9 mouse cellular contexts compared by ENCODE assay signal in genomic region chr14:121919752-121920151, GRCm38 (mm10). TPM values are rescaled to one million over a fixed set of nuclear protein-coding genes. Genes with fewer than 3 reads are reported as not detected.
DNase-seq lines count a peak whose midpoint lies in the region; ATAC-seq and TF ChIP-seq lines count a peak whose summit lies in the region.
"Had no signal": no experiment of that assay in that cellular context is flagged by ENCODE, and none has a peak within 500 bp of the region (broad histone marks: within the 10 kb centered on the region; RNA-seq: fewer than 3 reads in every experiment).

No protein-coding gene starts in this region.

- H3K4me1 ChIP-seq in kidney, embryonic 14.5 days (ENCODE audit: control insufficient read depth, insufficient read depth, low read length), result peaks cover 8% of the 10 kb centered on the region; the same call in 1 of the 2 replicates
- H3K4me1 ChIP-seq in MEL (ENCODE audit: control insufficient read depth in 1 of 2, insufficient read depth in 2 of 2, low read length in 2 of 2), result no peaks in the 10 kb centered on the region
- peaks cover 30% of the 10 kb centered on the region for H3K4me1 ChIP-seq in heart, embryonic 12.5 days (replicated peaks)
- H3K4me1 ChIP-seq: neural tube, embryonic 12.5 days had no signal

- TF ChIP-seq RAD21 in MEL (IDR thresholded peaks at IDR 0.05; ENCODE audit: low read depth, low read length), result peak; percentile 41

- no peaks in the 10 kb centered on the region for H3K9me3 ChIP-seq in kidney, embryonic 14.5 days (ENCODE audit: control insufficient read depth, low read length)
- no peaks in the 10 kb centered on the region for H3K9me3 ChIP-seq in MEL (replicated peaks; ENCODE audit: insufficient read depth, low read length)
- no peaks in the 10 kb centered on the region for H3K9me3 ChIP-seq in heart, embryonic 12.5 days (replicated peaks)
- H3K9me3 ChIP-seq: neural tube, embryonic 12.5 days had no signal

- no peaks in the 10 kb centered on the region for H3K27me3 ChIP-seq in kidney, embryonic 14.5 days (ENCODE audit: control insufficient read depth, insufficient read depth, low read length)
- no peaks in the 10 kb centered on the region for H3K27me3 ChIP-seq in MEL (ENCODE audit: control insufficient read depth in 1 of 2, insufficient read depth in 2 of 2, low read length in 2 of 2)
- no peaks in the 10 kb centered on the region for H3K27me3 ChIP-seq in heart, embryonic 12.5 days (replicated peaks)
- H3K27me3 ChIP-seq: neural tube, embryonic 12.5 days had no signal

- ATAC-seq in kidney, embryonic 14.5 days (ENCODE audit: low FRiP score, low TSS enrichment), result no peak
- ATAC-seq in inflammation-experienced regulatory T-cells, adult 6 months, result peak; percentile 6
- ATAC-seq in heart, embryonic 12.5 days (ENCODE audit: insufficient number of reproducible peaks, low FRiP score), result no peak

- TF ChIP-seq POLR2A in MEL (IDR thresholded peaks at IDR 0.05; ENCODE audit: control insufficient read depth in 1 of 2, insufficient read depth in 1 of 2, low read depth in 1 of 2, low read length in 2 of 2, poor library complexity in 1 of 2), result no peak

- TF ChIP-seq CTCF in MEL (IDR thresholded peaks at IDR 0.05 in 2 of 3, conservative IDR thresholded peaks at IDR 0.05 in 1 of 3; ENCODE audit: control insufficient read depth in 1 of 3, insufficient read depth in 1 of 3, low read depth in 2 of 3, low read length in 3 of 3, poor library complexity in 1 of 3, severe bottlenecking in 1 of 3), result peak; percentile 59 to 71 (median 70)

- DNase-seq in kidney, postnatal 36 days, result peak; percentile 19 to 28
- DNase-seq in CD4-positive helper T cell, adult 2 months (ENCODE audit: low read depth, low spot score), result peak; percentile 76
- peak; percentile 45 for DNase-seq in MEL (ENCODE audit: low read depth, low spot score)
- no peak for DNase-seq in urinary bladder, postnatal 14 days (ENCODE audit: low spot score)

- peaks cover 21% of the 10 kb centered on the region; the same call in 1 of the 2 replicates for H3K36me3 ChIP-seq in kidney, embryonic 14.5 days (ENCODE audit: control insufficient read depth, insufficient read depth, low read length)
- peaks cover 0 to 4% of the 10 kb centered on the region in 2 experiments; a peak in 2 of 4 replicates for H3K36me3 ChIP-seq in MEL (ENCODE audit: control insufficient read depth in 1 of 2, insufficient read depth in 2 of 2, low read length in 2 of 2)
- H3K36me3 ChIP-seq in heart, embryonic 12.5 days, result peaks cover 26% of the 10 kb centered on the region

- H3K4me3 ChIP-seq in kidney, embryonic 14.5 days (ENCODE audit: low read length), result no peak overlapping the region
- H3K4me3 ChIP-seq in MEL (ENCODE audit: control insufficient read depth in 1 of 2, insufficient read depth in 1 of 2, low read depth in 2 of 2, low read length in 2 of 2), result no peak overlapping the region
- no peak overlapping the region for H3K4me3 ChIP-seq in heart, embryonic 12.5 days
- H3K4me3 ChIP-seq: neural tube, embryonic 12.5 days had no signal

- H3K79me2 ChIP-seq in MEL (ENCODE audit: control insufficient read depth, insufficient read depth, low read length, poor library complexity), result no peaks in the 10 kb centered on the region

- 30% methylated on average over 3 of the region's 3 CpGs for WGBS in kidney, embryonic 14.5 days
- 27% methylated on average over 3 of the region's 3 CpGs for WGBS in heart, embryonic 12.5 days

- H3K27ac ChIP-seq in kidney, embryonic 14.5 days (ENCODE audit: low read depth, low read length), result no peak overlapping the region
- H3K27ac ChIP-seq in MEL (ENCODE audit: control insufficient read depth, low read depth, low read length), result no peak overlapping the region
- no peak overlapping the region for H3K27ac ChIP-seq in heart, embryonic 12.5 days (ENCODE audit: poor library complexity, severe bottlenecking)
- H3K27ac ChIP-seq: neural tube, embryonic 12.5 days had no signal

- no peak for TF ChIP-seq EP300 in MEL (IDR thresholded peaks at IDR 0.05; ENCODE audit: low read depth in 1 of 2, low read length in 2 of 2)

- H3K4me2 ChIP-seq in kidney, embryonic 14.5 days (replicated peaks; ENCODE audit: low read depth, low read length), result no peak overlapping the region
- no peak overlapping the region for H3K4me2 ChIP-seq in heart, embryonic 12.5 days
- H3K4me2 ChIP-seq: neural tube, embryonic 12.5 days had no signal

- H3K9ac ChIP-seq in kidney, embryonic 14.5 days (ENCODE audit: low read depth, low read length), result no peak overlapping the region
- no peak overlapping the region for H3K9ac ChIP-seq in MEL (ENCODE audit: control insufficient read depth, low read depth, low read length, poor library complexity, severe bottlenecking)
- H3K9ac ChIP-seq in heart, embryonic 12.5 days, result no peak overlapping the region
- H3K9ac ChIP-seq: neural tube, embryonic 12.5 days had no signal

TF ChIP-seq in MEL, 35 proteins besides CTCF, POLR2A, EP300 and RAD21:
- no peak for TF ChIP-seq CHD1 (IDR thresholded peaks at IDR 0.05; ENCODE audit: low read depth, low read length)
- TF ChIP-seq NELFE (IDR thresholded peaks at IDR 0.05; ENCODE audit: low read depth, low read length), result no peak
- TF ChIP-seq SMC3 (IDR thresholded peaks at IDR 0.05; ENCODE audit: low read depth, low read length), result peak; percentile 70
- 0 out of 2 replicates have a peak, but pooled peaks have one; percentile 21 for TF ChIP-seq ZNF384 (IDR thresholded peaks at IDR 0.05; ENCODE audit: low read depth, low read length)
TF ChIP-seq in MEL: peak in this region for 2.

RNA-seq across cellular contexts. Expression of gene Gpr18, which starts 4.2 kb away (rescaled TPM):
- 0.17 and 0.42 TPM in 2 replicates for polyA plus RNA-seq in kidney, embryonic 14.5 days (2014; fragmentation: Nextera tagmentation; extraction: Ambion mirVana)
- total RNA-seq in MEL (2012; rRNA removed), result 0.15 and 0.20 TPM in 2 replicates
- polyA plus RNA-seq in MEL (2012; ENCODE audit: insufficient read depth in 1 of 2, insufficient read length in 2 of 2, low read depth in 1 of 2, low replicate concordance in 2 of 2, missing spikeins in 1 of 2), result under 1 TPM in 1 of 2 experiments, not detected in 1; 0.06 TPM
- polyA plus RNA-seq in inflammation-experienced regulatory T-cells, adult 6 months (2017; shearing (Covaris generic)), result 10 to 100 TPM; 51.6 to 79.6 (median 77.9) TPM
- polyA plus RNA-seq in heart, embryonic 12.5 days (2016; fragmentation: Nextera tagmentation; extraction: Ambion mirVana), result 0.17 and 0.29 TPM in 2 replicates
- polyA plus RNA-seq: heart, embryonic 14.5 days had no signal

RNA-seq across cellular contexts. Expression of gene Ubac2, which starts 41.3 kb away (rescaled TPM):
- polyA plus RNA-seq in kidney, embryonic 14.5 days (2014; fragmentation: Nextera tagmentation; extraction: Ambion mirVana), result 49.4 and 78.2 TPM in 2 replicates
- 30.5 and 32.9 TPM in 2 replicates for total RNA-seq in MEL (2012; rRNA removed)
- 10 to 100 TPM in 1 of 2 experiments, not detected in 1; 44.8 TPM for polyA plus RNA-seq in MEL (2012; ENCODE audit: insufficient read depth in 1 of 2, insufficient read length in 2 of 2, low read depth in 1 of 2, low replicate concordance in 2 of 2, missing spikeins in 1 of 2)
- polyA plus RNA-seq in inflammation-experienced regulatory T-cells, adult 6 months (2017; shearing (Covaris generic)), result 10 to 100 TPM; 47.9 to 88.3 (median 78.9) TPM
- polyA plus RNA-seq in heart, embryonic 12.5 days (2016; fragmentation: Nextera tagmentation; extraction: Ambion mirVana), result 56.9 and 63.3 TPM in 2 replicates

RNA-seq across cellular contexts. Expression of gene Gpr183, which starts 45.2 kb away (rescaled TPM):
- 3.9 and 4.0 TPM in 2 replicates for polyA plus RNA-seq in kidney, embryonic 14.5 days (2014; fragmentation: Nextera tagmentation; extraction: Ambion mirVana)
- 0.04 and 0.07 TPM in 2 replicates for total RNA-seq in MEL (2012; rRNA removed)
- under 1 TPM in 1 of 2 experiments, not detected in 1; 0.06 TPM for polyA plus RNA-seq in MEL (2012; ENCODE audit: insufficient read depth in 1 of 2, insufficient read length in 2 of 2, low read depth in 1 of 2, low replicate concordance in 2 of 2, missing spikeins in 1 of 2)
- 100 to 1,000 TPM; 108 to 142 (median 140) TPM for polyA plus RNA-seq in inflammation-experienced regulatory T-cells, adult 6 months (2017; shearing (Covaris generic))
- 1.6 and 1.7 TPM in 2 replicates for polyA plus RNA-seq in heart, embryonic 12.5 days (2016; fragmentation: Nextera tagmentation; extraction: Ambion mirVana)

Comparison
In these comparisons a context has a peak if more than half of its experiments do, and no peak if none do; other contexts are left out.
1. RNA of gene Gpr18, which starts 4.2 kb away (polyA plus RNA-seq): 51.6 to 79.6 TPM in inflammation-experienced regulatory T-cells, adult 6 months; 0.17 to 0.42 TPM in kidney, embryonic 14.5 days, 0.17 to 0.29 TPM in heart, embryonic 12.5 days and 0.06 TPM in MEL; every median in the first group is over 10 times any median in the second.
2. RNA of gene Gpr183, which starts 45.2 kb away (polyA plus RNA-seq): 108 to 142 TPM in inflammation-experienced regulatory T-cells, adult 6 months; 3.9 to 4.0 TPM in kidney, embryonic 14.5 days, 1.6 to 1.7 TPM in heart, embryonic 12.5 days and 0.06 TPM in MEL; every median in the first group is over 10 times any median in the second.